Mouse (Mus musculus): Measurements from ENCODE around the gene Faxc. TPM values are rescaled to one million over a fixed set of nuclear protein-coding genes. Genes with fewer than 3 reads are reported as not detected.

Faxc gene
- polyA plus RNA-seq (2021; fragmentation: Nextera tagmentation), result 4.5 and 4.7 TPM in 2 replicates
- long read RNA-seq, experiment 1, partial matches to known transcripts, result 0 of 2 reads
- long read RNA-seq, experiment 1, other reads (novel, unspliced or antisense), result 2 of 2 reads
- long read RNA-seq, experiment 2, partial matches to known transcripts, result 0 of 15 reads
- long read RNA-seq, experiment 2, other reads (novel, unspliced or antisense), result 11 of 15 reads

DNA sequence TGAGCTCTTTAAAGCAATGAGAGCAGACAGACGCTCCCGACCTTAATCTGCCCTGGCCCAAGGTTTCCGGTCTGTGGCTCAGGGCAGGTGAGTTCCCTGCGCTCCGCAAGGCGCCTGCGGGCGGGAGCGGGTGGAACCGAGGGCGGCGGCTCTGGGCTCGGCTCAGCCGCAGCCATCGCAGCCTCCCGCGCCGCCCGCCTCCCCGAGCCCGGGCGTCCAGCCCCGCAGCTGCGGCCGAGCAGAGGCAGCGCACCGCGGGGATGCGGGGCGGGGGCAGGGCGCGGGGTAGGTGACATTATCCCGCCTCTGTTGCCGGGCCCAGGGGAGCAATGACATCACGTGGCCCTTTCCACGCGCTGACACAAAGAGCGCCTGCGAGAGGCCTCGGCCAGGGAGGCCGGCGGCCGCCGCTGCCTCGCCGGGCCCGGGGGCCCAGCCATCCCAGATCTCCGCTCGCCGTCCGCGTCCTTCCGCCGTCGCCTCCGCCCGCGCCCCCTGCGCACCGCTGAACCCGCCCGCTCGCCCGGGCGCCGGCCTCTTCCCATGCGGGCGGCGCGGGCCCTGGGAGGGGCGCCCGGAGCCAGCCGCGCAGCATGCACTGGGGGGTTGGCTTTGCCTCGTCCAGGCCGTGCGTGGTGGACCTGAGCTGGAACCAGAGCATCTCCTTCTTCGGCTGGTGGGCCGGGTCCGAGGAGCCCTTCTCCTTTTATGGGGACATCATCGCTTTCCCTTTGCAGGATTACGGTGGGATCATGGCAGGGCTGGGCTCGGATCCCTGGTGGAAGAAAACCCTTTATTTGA, at the start of gene Faxc:
Faxc (plus strand) TSS at position 359 of the 801 bp plus-strand sequence.

Other genes starting within 250 kb of the Faxc start
- gene Prdm13, start 245.4 kb upstream of the Faxc start, polyA plus RNA-seq (2021; fragmentation: Nextera tagmentation), result not detected in 2 replicates
- gene Ccnc, start 203.6 kb upstream of the Faxc start, polyA plus RNA-seq (2021; fragmentation: Nextera tagmentation), result 38.0 and 40.9 TPM in 2 replicates
- 9.9 and 11.6 TPM in 2 replicates for gene Usp45, start 164.2 kb upstream of the Faxc start, polyA plus RNA-seq (2021; fragmentation: Nextera tagmentation)
- 21.7 and 22.3 TPM in 2 replicates for gene Tstd3, start 164.1 kb upstream of the Faxc start, polyA plus RNA-seq (2021; fragmentation: Nextera tagmentation)
- 50.7 and 53.1 TPM in 2 replicates for gene Pnisr, start 83.7 kb upstream of the Faxc start, polyA plus RNA-seq (2021; fragmentation: Nextera tagmentation)
- gene Coq3, start 51.7 kb upstream of the Faxc start, polyA plus RNA-seq (2021; fragmentation: Nextera tagmentation), result 11.3 and 12.2 TPM in 2 replicates

Data from layer of hippocampus, adult 6 months (tissue).